Mouse (Mus musculus): ENCODE data around the gene Lurap1l. TPM values are rescaled to one million over a fixed set of nuclear protein-coding genes. Genes with fewer than 3 reads are reported as not detected.

Gene Lurap1l
- total RNA-seq, 2 experiments from 2014 or later: 8.1 TPM

DNA sequence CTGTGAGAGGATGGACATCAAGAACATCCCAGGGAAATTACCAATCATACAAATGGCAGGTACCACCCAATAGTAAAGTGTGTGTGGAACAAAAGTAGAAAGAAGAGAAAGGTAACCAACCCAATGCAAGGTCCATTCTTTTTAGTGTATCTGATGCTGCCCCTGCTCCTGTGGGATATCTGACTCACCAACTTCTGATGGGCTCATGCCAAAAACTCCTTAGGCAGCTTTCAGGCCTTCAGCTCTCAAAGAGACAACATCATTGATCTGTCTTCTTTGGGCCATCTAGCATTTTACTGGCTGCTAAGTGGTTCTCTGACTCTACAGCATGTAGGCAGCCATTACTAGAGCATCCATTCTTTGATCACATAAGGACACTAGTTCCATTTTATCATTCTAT, 63.5 kb downstream of the Lurap1l start:
- no peak for DNase-seq (ENCODE audit: low spot score in 2 of 2)

DNA sequence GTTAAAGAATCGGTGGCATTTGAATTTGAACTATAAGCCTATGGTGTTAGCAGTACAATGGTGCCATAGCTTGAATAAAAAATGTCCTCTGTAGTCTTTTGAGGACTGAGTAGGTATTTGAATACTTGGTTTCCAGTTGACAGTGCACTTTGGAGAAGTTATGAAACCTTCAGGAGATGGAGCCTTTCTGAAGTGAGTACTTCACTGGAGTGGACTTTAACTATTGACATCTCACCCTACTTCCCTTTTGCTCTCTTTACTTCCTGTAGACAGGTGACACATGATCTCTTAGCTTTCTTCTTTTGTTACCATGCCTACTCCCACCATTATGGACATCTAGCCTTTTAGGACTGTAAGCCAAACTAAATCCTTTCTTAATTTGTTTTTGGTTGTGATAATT, 80.4 kb downstream of the Lurap1l start:
- no peak for DNase-seq (ENCODE audit: low spot score in 2 of 2)

DNA sequence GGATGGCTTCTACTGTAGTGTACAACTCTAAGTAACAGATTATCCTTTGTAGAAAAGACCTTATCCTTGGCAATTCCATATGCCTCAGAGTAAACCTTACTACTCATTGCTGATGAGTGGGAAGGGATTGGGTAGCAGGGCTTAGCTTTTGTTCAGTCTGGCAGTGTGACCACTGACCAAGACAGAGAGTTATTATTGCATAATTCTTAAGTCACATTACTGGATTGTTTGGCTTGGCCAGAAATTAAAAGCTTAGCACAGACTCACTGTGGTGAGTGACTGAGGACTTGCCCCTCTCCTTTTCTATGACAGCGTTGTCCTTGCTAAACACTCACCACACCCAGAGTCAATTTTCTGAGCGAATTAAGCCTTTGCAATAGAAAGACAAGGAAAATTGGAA, 93.1 kb downstream of the Lurap1l start:
- DNase-seq (ENCODE audit: low spot score in 2 of 2): no peak

Small RNA genes lying within 50 kb of the gene (microRNA-seq; reads per million reads assigned to microRNA genes)
- 0 reads per million in 2 experiments for gene Gm27452

Other genes starting within 250 kb of the Lurap1l start
- under 1 TPM; 0.21 to 0.47 TPM for gene Tyrp1, start 76.5 kb upstream of the Lurap1l start, total RNA-seq (2021)

All from layer of hippocampus, postnatal 10 days (tissue).